Mouse (Mus musculus) liver, embryonic 11.5 days (tissue): ENCODE results near the gene Ppm1d. TPM values are rescaled to one million over a fixed set of nuclear protein-coding genes. Genes with fewer than 3 reads are reported as not detected.

Experiments
- ATAC-seq: fragments of 200-750 bp; cut with Nextera tagmentation; replicated peaks from 2 replicates; pipeline ENCODE4 v1.8.0; 2017; ENCODE audit warnings: moderate number of reproducible peaks, mild to moderate bottlenecking, moderate TSS enrichment, moderate library complexity; ENCODE audit not compliant: low FRiP score
- DNase-seq: peaks from one replicate; pipeline ENCODE4 v3.0.0-alpha.2; 2017; ENCODE audit warnings: low spot score
- H3K27ac ChIP-seq: fragments of 300-500 bp; sonication (generic); 2 replicates; pipeline ENCODE4 v1.5.1; 2014; ENCODE audit warnings: mild to moderate bottlenecking, low read depth, low read length, control low read depth
- H3K27me3 ChIP-seq: fragments of 300-500 bp; sonication (generic); replicated peaks from 2 replicates; pipeline ENCODE4 v1.6.1; 2014; ENCODE audit warnings: low read length, mixed read lengths; ENCODE audit not compliant: control insufficient read depth, insufficient read depth
- H3K36me3 ChIP-seq: fragments of 300-500 bp; sonication (generic); 2 replicates; pipeline ENCODE4 v1.6.1; 2014; ENCODE audit warnings: mild to moderate bottlenecking, low read length, moderate library complexity, mixed read lengths; ENCODE audit not compliant: control insufficient read depth, insufficient read depth
- H3K4me1 ChIP-seq: fragments of 300-500 bp; sonication (generic); replicated peaks from 2 replicates; pipeline ENCODE4 v1.6.1; 2014; ENCODE audit warnings: low read length, mixed read lengths; ENCODE audit not compliant: control insufficient read depth, insufficient read depth
- H3K4me2 ChIP-seq: fragments of 300-500 bp; sonication (generic); 2 replicates; pipeline ENCODE4 v1.6.1; 2014; ENCODE audit warnings: mild to moderate bottlenecking, control low read depth, moderate library complexity
- H3K4me3 ChIP-seq: fragments of 300-500 bp; sonication (generic); 2 replicates; pipeline ENCODE4 v1.5.1; 2014; ENCODE audit warnings: low read depth, low read length, control low read depth
- H3K9ac ChIP-seq: fragments of 300-500 bp; sonication (generic); 2 replicates; pipeline ENCODE4 v1.6.1; 2014; ENCODE audit warnings: low read depth, low read length, control low read depth
- H3K9me3 ChIP-seq: fragments of 300-500 bp; sonication (generic); 2 replicates; pipeline ENCODE4 v1.6.1; 2016; ENCODE audit warnings: low read length, inconsistent platforms, mixed read lengths; ENCODE audit not compliant: control insufficient read depth
- WGBS: fragments of 180-500 bp; shearing (Covaris S2); extraction: QIAGEN DNeasy Blood & Tissue Kit; methylation state at CpG from one replicate; pipeline ENCODE4 v1.1.7; 2014; 5-methylcytosine and 5-hydroxymethylcytosine counted together
- polyA plus RNA-seq: library from polyadenylated mRNA; unstranded; fragments of >200 nt; fragmentation: Nextera tagmentation; extraction: Ambion mirVana; gene quantifications from 2 replicates; pipeline ENCODE4 v1.2.1, GENCODE M21; 2014

The Ppm1d gene
- polyA plus RNA-seq, 1 experiment from 2014 or later, result 19.6 TPM

DNA sequence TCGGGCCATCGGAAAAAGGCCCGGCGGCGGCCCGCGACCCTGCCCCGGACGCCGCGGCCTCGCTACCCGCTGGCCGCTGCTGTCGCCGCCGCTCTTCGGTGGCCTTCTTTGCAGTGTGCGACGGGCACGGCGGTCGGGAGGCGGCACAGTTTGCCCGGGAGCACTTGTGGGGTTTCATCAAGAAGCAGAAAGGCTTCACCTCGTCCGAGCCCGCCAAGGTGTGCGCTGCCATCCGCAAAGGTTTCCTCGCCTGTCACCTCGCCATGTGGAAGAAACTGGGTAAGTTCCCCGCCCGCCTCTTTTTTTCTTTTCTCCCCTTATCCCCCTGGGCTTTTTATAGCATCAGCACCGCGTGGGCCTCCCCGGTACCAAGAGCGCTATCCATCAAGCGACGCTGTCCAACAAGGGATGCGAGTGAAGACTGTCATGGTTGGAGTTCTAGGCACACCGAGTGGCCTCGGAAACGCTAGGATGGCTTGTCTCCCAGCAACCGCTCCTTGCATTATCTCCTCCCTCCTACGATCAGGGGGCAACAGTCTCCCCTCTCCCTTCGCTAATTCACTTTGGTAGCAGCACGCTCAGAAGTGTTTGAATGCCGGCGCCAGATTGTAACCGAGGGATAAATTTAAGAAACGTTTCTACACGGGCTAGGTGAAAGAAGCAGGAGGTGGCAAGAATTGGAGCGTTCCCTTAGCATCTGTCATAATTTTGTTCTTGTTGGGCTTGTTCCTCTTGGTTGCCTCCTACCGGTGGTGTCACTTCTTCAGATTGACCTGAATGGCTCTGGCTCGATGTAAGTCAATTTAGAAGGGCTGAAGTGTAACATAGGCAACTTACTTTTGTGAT, 824 bp downstream of the Ppm1d start:
- H3K4me3 ChIP-seq, result peak overlapping the region; percentile 97
- no peaks in the 10 kb centered on the region for H3K27me3 ChIP-seq
- peak overlapping the region; percentile 96 for H3K9ac ChIP-seq
- peak overlapping the region; percentile 90 for H3K27ac ChIP-seq
- H3K4me2 ChIP-seq, result peak overlapping the region; percentile 88
- H3K4me1 ChIP-seq, result peaks cover 14% of the 10 kb centered on the region; the same call in 1 of the 2 replicates
- no peaks in the 10 kb centered on the region for H3K9me3 ChIP-seq
- WGBS, result under 1% methylated on average over 56 of the region's 56 CpGs
- DNase-seq (peak; percentile 67), ATAC-seq (peak; percentile 18)
- peaks cover 7% of the 10 kb centered on the region for H3K36me3 ChIP-seq

DNA sequence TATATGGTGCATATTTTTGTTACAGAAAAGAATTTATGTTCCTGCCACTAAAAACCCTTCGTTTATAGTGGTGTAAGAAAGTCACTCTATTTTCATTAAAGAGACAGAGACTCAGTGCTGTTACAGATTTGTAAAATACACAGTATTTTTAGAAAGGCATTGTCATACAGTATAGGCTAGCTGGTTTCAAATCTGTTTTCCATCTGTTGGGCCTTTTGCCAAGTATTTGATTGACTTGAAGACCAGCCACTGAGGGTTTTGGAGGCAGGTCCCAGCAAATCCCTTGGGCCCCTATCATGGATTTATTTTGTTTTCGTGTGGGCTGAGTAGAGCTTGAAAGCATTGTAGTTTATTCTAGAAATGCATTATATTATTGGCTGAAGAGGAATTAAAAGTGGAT, 1.8 kb downstream of the Ppm1d start:
- WGBS, result 43% methylated on average over 2 of the region's 2 CpGs
- no peak for DNase-seq

DNA sequence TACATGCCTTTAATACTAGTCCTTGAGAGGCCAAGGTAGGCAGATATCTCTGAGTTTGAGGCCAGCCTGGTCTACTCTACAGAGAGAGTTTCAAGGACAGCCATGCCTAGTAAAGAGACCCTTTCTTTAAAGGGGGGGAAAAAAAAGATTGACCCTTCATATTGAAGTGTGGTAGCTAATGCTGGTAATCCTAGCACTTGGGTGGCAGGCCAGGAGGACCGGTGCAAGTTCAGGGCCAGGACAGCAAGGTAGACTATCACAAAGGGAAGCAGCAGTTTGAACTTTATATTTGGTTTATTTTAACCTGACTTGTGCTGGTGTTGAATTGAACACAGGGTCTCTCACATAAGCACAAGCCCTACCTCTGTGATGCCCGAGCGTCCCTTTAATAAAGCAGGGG, 2.3 kb downstream of the Ppm1d start:
- peaks cover 14% of the 10 kb centered on the region; the same call in 1 of the 2 replicates for H3K4me1 ChIP-seq
- peak overlapping the region; percentile 6; the same call in 1 of the 2 replicates for H3K4me3 ChIP-seq
- H3K9ac ChIP-seq, result 0 out of 2 replicates have a peak overlapping the region, but pooled peaks have one; percentile 22
- H3K27ac ChIP-seq, result no peak overlapping the region
- H3K36me3 ChIP-seq, result peaks cover 7% of the 10 kb centered on the region
- DNase-seq (no peak), ATAC-seq (no peak)
- H3K4me2 ChIP-seq, result peak overlapping the region; percentile 88
- H3K9me3 ChIP-seq, result no peaks in the 10 kb centered on the region
- WGBS, result 95% methylated on average over 3 of the region's 3 CpGs
- no peaks in the 10 kb centered on the region for H3K27me3 ChIP-seq

More for the DNA sequence above, 1.8 kb downstream of the Ppm1d start:
- Histone ChIP-seq H3K36me3 (peaks cover 7% of the 10 kb centered on the region), H3K9me3 (no peaks in the 10 kb centered on the region), H3K4me2 (peak overlapping the region; percentile 88), H3K9ac (0 out of 2 replicates have a peak overlapping the region, but pooled peaks have one; percentile 43), H3K27me3 (no peaks in the 10 kb centered on the region), H3K4me1 (peaks cover 14% of the 10 kb centered on the region; the same call in 1 of the 2 replicates), H3K27ac (no peak overlapping the region), H3K4me3 (peak overlapping the region; percentile 97)
- ATAC-seq, result no peak

DNA sequence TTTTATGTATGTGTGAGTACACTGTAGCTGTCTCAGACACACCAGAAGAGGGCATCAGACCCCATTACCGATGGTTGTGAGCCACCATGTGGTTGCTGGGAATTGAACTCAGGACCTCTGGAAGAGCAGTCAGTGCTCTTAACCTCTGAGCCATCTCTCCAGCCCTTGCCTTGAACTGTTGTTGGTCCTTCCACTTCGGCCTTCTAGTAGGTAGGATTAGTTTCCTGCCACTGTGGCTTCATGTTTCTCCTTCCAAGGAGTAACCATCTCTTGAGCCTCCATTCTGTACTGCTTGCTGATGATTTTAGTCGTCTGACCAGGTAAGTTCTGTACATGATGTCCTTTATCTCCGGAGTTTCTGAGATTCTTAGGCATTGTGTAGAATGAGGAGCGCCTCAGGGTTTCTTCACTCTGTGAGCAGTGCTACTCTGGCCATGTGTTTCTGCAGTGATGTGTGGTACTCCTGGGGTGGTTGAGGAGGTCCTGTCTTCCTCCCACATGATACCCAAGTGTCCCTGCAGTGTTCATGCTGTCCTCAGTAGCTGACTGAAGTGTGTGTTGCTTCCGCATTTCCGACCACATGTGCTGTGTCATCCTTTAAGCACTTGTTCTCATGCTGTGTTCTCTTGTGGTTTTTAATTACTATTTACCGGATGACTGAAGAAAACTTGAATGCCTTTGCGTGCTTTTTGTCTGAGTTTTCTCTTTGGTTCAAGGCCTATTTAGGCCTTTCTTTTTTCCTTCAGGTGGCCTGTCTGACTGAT, 12.7 kb downstream of the Ppm1d start:
- 68% methylated on average over 9 of the region's 9 CpGs for WGBS
- H3K4me2 ChIP-seq, result peak overlapping the region; percentile 25; the same call in 1 of the 2 replicates

DNA sequence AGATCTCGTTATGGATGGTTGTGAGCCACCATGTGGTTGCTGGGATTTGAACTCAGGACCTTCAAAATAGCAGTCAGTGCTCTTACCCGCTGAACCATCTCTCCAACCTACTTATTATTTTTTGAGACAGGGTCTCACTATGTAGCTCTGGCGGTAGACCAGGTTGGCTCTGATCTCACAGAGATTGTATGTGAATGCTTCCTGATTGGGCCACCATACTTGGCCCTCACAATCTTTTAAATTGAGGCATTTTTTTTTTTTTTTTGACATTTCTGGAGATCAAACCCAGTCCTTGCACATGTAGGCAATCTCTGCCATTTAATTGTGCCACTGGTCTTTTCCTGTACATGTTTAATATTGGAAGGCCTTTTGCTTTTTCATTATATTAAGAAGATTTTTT, 17.7 kb downstream of the Ppm1d start:
- no peak overlapping the region for H3K27ac ChIP-seq
- no peaks in the 10 kb centered on the region; the same call in 1 of the 2 replicates for H3K36me3 ChIP-seq
- H3K4me3 ChIP-seq, result no peak overlapping the region
- H3K9ac ChIP-seq, result no peak overlapping the region
- no peak for DNase-seq
- no peak overlapping the region for H3K4me2 ChIP-seq
- no peaks in the 10 kb centered on the region for H3K27me3 ChIP-seq
- ATAC-seq, result no peak
- H3K4me1 ChIP-seq, result no peaks in the 10 kb centered on the region; the same call in 1 of the 2 replicates
- H3K9me3 ChIP-seq, result no peaks in the 10 kb centered on the region
- WGBS, result 92% methylated on average over 3 of the region's 3 CpGs

More for the DNA sequence above, 12.7 kb downstream of the Ppm1d start:
- Histone ChIP-seq H3K27ac (no peak overlapping the region), H3K36me3 (no peaks in the 10 kb centered on the region), H3K9ac (no peak overlapping the region), H3K9me3 (no peaks in the 10 kb centered on the region), H3K4me1 (no peaks in the 10 kb centered on the region; the same call in 1 of the 2 replicates), H3K27me3 (no peaks in the 10 kb centered on the region), H3K4me3 (no peak overlapping the region)
- DNase-seq (peak; percentile 31), ATAC-seq (no peak; the same call in 1 of the 2 replicates)

DNA sequence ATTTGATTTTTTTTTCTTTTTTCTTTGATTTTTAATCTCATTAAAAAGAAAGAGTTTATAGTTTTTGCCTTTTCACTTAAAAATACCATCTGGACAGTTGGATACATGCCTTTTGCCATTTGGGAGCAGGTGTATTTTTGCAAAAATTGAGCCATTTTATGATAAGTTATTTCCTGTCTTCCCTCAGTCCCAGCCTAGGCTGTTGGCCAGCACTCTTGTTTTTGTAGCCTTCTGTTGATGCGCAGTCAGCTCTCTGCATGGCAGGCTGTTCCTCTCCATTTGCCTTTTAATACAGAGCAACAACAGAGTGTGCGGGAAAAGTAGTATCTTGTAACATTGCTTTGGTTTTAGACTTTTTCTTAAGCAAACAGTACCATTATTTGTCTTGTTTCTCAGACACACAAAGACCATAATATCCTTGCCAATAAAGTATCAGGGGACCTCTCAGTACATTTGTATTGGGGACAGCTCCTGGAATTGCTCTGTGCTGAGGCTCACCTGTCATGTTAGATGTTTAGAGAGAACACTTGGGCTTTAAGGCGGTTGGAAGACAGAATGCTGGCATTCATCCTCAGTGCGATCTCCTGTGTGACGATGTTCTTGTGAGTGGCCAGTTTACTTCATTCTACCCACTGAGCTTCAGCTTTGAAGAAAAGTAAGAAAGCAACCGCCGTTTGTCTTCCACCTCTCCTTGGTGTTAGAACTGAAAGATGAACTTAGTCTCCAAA, 18.3 kb downstream of the Ppm1d start:
- WGBS, result 93% methylated on average over 7 of the region's 7 CpGs
- H3K9ac ChIP-seq, result no peak overlapping the region
- H3K36me3 ChIP-seq, result no peaks in the 10 kb centered on the region; the same call in 1 of the 2 replicates
- no peak overlapping the region for H3K4me3 ChIP-seq
- no peaks in the 10 kb centered on the region; the same call in 1 of the 2 replicates for H3K4me1 ChIP-seq
- no peak overlapping the region for H3K27ac ChIP-seq
- no peaks in the 10 kb centered on the region for H3K27me3 ChIP-seq
- no peak overlapping the region for H3K4me2 ChIP-seq
- no peak for DNase-seq
- ATAC-seq, result no peak
- no peaks in the 10 kb centered on the region for H3K9me3 ChIP-seq

DNA sequence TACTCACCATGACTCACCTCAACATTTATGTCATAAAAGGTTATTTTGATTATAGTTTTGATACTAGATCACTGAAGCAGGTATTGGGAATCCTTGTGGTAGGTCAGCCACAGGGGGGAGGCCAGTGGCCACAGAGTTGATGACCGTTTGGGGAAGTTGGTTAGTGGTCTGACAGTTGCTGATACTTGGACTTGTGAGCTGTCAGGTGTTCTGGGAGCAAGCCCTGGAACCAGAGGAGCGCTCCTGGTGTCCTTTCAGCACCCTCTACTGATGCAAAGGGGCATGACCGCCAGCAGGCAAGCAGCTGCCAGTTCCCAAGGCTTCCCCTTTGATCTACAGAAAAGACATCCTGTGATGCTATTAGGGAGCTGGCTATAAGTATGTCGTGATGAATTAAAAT, 23.7 kb downstream of the Ppm1d start:
- Histone ChIP-seq H3K9ac (no peak overlapping the region), H3K4me2 (no peak overlapping the region), H3K27me3 (no peaks in the 10 kb centered on the region), H3K4me3 (no peak overlapping the region), H3K4me1 (peaks cover 5% of the 10 kb centered on the region), H3K27ac (no peak overlapping the region), H3K36me3 (peaks cover 4% of the 10 kb centered on the region; the same call in 1 of the 2 replicates), H3K9me3 (no peaks in the 10 kb centered on the region)
- DNase-seq (no peak), ATAC-seq (no peak)
- WGBS, result 44% methylated on average over 4 of the region's 4 CpGs
